Mouse (Mus musculus) CD4-positive, CD25-positive, alpha-beta regulatory T cell, adult 4 months (primary cell): ENCODE measurements around the gene Olfr1026. TPM values are rescaled to one million over a fixed set of nuclear protein-coding genes. Genes with fewer than 3 reads are reported as not detected.

Experiments used
- ATAC-seq: one replicate; pipeline ENCODE4 v1.8.0; 2017
- polyA plus RNA-seq, 2 experiments: library from polyadenylated mRNA; unstranded; fragments of 100-300 nt; shearing (Covaris generic); gene quantifications; one replicate each; pipeline ENCODE4 v1.2.1; 2017

Olfr1026 gene
- not detected for polyA plus RNA-seq

DNA sequence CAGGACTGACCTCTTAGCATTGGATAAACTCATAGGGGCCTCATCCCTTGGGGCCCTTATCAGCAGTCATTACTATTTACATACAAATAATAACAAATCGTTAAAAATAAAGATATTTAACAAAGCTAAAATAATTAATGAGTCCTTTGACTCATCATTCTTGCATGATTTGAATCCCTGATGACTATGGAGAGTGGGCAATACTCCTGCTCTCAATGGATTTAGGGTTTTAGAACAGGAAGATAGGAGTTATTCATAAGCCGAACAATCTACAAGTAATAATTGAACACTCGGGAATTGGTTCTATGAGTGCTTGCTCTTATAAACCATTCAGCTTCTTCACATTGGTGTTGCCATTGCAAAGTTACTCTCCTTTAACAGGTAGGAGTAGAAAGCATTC is at the start of gene Olfr1026:
TSS of gene Olfr1026 (plus strand) at position 301 of the 400 bp plus-strand sequence.
- no peak for ATAC-seq

DNA sequence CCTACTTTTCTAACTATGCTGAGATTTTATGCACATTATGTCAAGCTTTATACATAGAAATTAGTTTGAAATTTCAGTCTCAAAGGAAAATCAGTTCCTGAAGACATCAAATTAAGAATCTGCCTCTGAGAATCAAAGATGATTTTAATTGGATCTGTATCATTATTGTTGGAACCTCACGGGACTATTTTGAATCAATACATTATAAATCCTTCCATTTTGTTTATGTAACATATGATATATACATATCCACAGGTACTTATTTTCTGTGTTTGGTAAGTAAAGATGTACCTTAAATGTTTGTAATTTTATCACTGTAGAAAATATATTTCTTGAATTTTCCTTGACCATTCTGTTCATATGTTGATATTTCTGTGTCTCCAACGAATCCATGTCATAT is 36.0 kb upstream of the Olfr1026 start, which contains the start of gene Olfr1023:
TSS of gene Olfr1023 (plus strand) at position 301 of the 400 bp plus-strand sequence.
- no peak for ATAC-seq

GRCm38 (mm10) chr2:85904952-85905351 is 16.4 kb upstream of the Olfr1026 start, which contains the start of gene Olfr1024:
Olfr1024 (minus strand) TSS chr2:85905052.
- no peak for ATAC-seq

GRCm38 (mm10) chr2:85913197-85913596 is 8.2 kb upstream of the Olfr1026 start:
- no peak for ATAC-seq

GRCm38 (mm10) chr2:85914893-85915292 is 6.5 kb upstream of the Olfr1026 start, which contains the start of gene Olfr1025-ps1:
Olfr1025-ps1 (plus strand) TSS chr2:85915193.
- ATAC-seq: no peak

DNA sequence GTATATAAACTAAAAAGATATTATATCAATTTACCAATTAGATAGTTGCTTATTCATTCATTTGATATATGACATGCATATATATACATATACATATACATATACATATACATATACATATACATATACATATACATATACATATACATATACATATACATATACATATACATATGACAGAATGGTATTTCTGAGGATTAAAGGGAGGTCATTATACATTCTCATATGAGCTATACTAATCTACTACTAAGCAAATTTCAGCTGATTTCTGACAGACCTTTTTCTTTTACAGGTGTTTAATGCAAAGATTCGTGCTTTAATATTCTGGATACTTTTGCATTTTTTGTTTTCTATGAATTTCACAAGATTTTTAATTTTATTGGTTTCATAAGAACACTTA is 28.8 kb downstream of the Olfr1026 start, which contains the start of gene Olfr1028:
TSS of gene Olfr1028 (plus strand) at position 301 of the 400 bp plus-strand sequence.
- no peak for ATAC-seq

DNA sequence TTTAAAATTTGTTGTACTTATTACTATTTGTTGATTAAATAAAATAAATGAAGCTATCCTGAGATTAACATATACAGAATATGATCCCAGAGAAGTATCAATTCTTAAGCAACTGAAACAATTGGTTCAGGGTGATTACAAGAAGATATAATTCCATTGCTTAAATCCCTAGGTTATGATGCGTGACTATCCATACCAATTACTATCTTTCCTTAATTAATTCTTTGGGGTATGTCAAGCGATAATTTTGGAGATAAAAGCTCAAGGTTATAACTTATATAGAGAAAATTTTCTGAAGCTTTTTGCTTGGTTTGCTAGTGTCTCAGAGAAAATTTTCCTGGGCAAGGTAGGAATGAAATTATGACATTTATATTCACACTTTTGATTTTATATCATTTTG is 52.2 kb downstream of the Olfr1026 start, which contains the start of gene Olfr1029:
TSS of gene Olfr1029 (plus strand) at position 301 of the 400 bp plus-strand sequence.
- no peak for ATAC-seq

Other genes with a start within 250 kb of the Olfr1026 start
- not detected for gene Olfr1006, start 242.8 kb upstream of the Olfr1026 start, polyA plus RNA-seq
- not detected for gene Olfr1008, start 232.1 kb upstream of the Olfr1026 start, polyA plus RNA-seq
- gene Olfr1009, start 206.1 kb upstream of the Olfr1026 start, polyA plus RNA-seq: not detected
- gene Olfr1012, start 158.8 kb upstream of the Olfr1026 start, polyA plus RNA-seq: not detected
- not detected for gene Olfr1013, start 154.5 kb upstream of the Olfr1026 start, polyA plus RNA-seq
- gene Olfr1014, start 148.8 kb upstream of the Olfr1026 start, polyA plus RNA-seq: not detected
- not detected for gene Olfr1015, start 139.5 kb upstream of the Olfr1026 start, polyA plus RNA-seq
- not detected for gene Olfr1016, start 119.0 kb upstream of the Olfr1026 start, polyA plus RNA-seq
- gene Olfr1018, start 103.1 kb upstream of the Olfr1026 start, polyA plus RNA-seq: not detected
- gene Olfr1019, start 76.1 kb upstream of the Olfr1026 start, polyA plus RNA-seq: not detected
- gene Olfr1020, start 74.5 kb upstream of the Olfr1026 start, polyA plus RNA-seq: not detected
- gene Olfr1022, start 53.0 kb upstream of the Olfr1026 start, polyA plus RNA-seq: not detected
- not detected for gene Olfr1023, start 35.9 kb upstream of the Olfr1026 start, polyA plus RNA-seq
- gene Olfr1024, start 16.5 kb upstream of the Olfr1026 start, polyA plus RNA-seq: not detected
- gene Olfr1025-ps1, start 6.4 kb upstream of the Olfr1026 start, polyA plus RNA-seq: not detected
- not detected for gene Olfr1028, start 28.9 kb downstream of the Olfr1026 start, polyA plus RNA-seq
- not detected for gene Olfr1029, start 52.3 kb downstream of the Olfr1026 start, polyA plus RNA-seq
- not detected for gene Olfr1030, start 57.7 kb downstream of the Olfr1026 start, polyA plus RNA-seq
- not detected for gene Olfr1031, start 68.7 kb downstream of the Olfr1026 start, polyA plus RNA-seq
- gene Olfr1032, start 84.0 kb downstream of the Olfr1026 start, polyA plus RNA-seq: not detected
- not detected for gene Olfr1033, start 99.1 kb downstream of the Olfr1026 start, polyA plus RNA-seq
- not detected for gene Olfr1034, start 124.3 kb downstream of the Olfr1026 start, polyA plus RNA-seq
- not detected for gene Olfr1036, start 152.4 kb downstream of the Olfr1026 start, polyA plus RNA-seq
- gene Olfr1037, start 165.8 kb downstream of the Olfr1026 start, polyA plus RNA-seq: not detected
- gene Olfr1039, start 214.4 kb downstream of the Olfr1026 start, polyA plus RNA-seq: not detected
- gene Olfr1040, start 225.2 kb downstream of the Olfr1026 start, polyA plus RNA-seq: not detected
- gene Olfr1042, start 240.3 kb downstream of the Olfr1026 start, polyA plus RNA-seq: not detected
- gene Olfr1043, start 246.0 kb downstream of the Olfr1026 start, polyA plus RNA-seq: not detected